Mouse (Mus musculus) MEL (cell line): ENCODE measurements around the gene Nkx2-3.

Experiments used
- CHD1 ChIP-seq: IDR thresholded peaks from 2 replicates; pipeline ENCODE4 v1.6.1; 2012; ENCODE audit warnings: low read depth, mild to moderate bottlenecking, inconsistent platforms, low read length, improper control_type of control experiment
- CTCF ChIP-seq, 3 experiments: IDR thresholded peaks in 2 of 3; conservative IDR thresholded peaks in 1 of 3; 2 replicates each; pipeline ENCODE4 v1.5.1; 2011 to 2012; ENCODE audit warnings: low read length in 3 of 3, low read depth in 2 of 3, mild to moderate bottlenecking in 2 of 3, improper control_type of control experiment in 1 of 3, inconsistent platforms in 1 of 3, mixed read lengths in 1 of 3, moderate library complexity in 1 of 3; ENCODE audit not compliant: control insufficient read depth in 1 of 3, insufficient read depth in 1 of 3, poor library complexity in 1 of 3, severe bottlenecking in 1 of 3
- ETS1 ChIP-seq: IDR thresholded peaks from 2 replicates; pipeline ENCODE4 v1.6.1; 2012; ENCODE audit warnings: low read depth, mild to moderate bottlenecking, inconsistent platforms, low read length, improper control_type of control experiment, moderate library complexity
- GABPA ChIP-seq: IDR thresholded peaks from 2 replicates; pipeline ENCODE4 v1.6.1; 2012; ENCODE audit warnings: low read depth, mild to moderate bottlenecking, inconsistent platforms, low read length, improper control_type of control experiment, moderate library complexity
- GATA1 ChIP-seq: IDR thresholded peaks from 2 replicates; pipeline ENCODE4 v1.6.1; 2011; ENCODE audit warnings: low read depth, low read length, improper control_type of control experiment
- MAX ChIP-seq: IDR thresholded peaks from 2 replicates; pipeline ENCODE4 v1.6.1; 2011; ENCODE audit warnings: low read length, improper control_type of control experiment
- MEF2A ChIP-seq: IDR thresholded peaks from 2 replicates; pipeline ENCODE4 v1.6.1; 2014; ENCODE audit warnings: low read depth, mild to moderate bottlenecking, inconsistent platforms, low read length, improper control_type of control experiment; ENCODE audit not compliant: poor library complexity, insufficient replicate concordance, severe bottlenecking; ENCODE audit errors: extremely low read depth
- NELFE ChIP-seq: IDR thresholded peaks from 2 replicates; pipeline ENCODE4 v1.6.1; 2011; ENCODE audit warnings: low read depth, low read length, improper control_type of control experiment
- NRF1 ChIP-seq: IDR thresholded peaks from 2 replicates; pipeline ENCODE4 v1.6.1; 2014; ENCODE audit warnings: low read depth, mild to moderate bottlenecking, inconsistent platforms, low read length, improper control_type of control experiment, moderate library complexity; ENCODE audit not compliant: poor library complexity, insufficient read depth, severe bottlenecking
- POLR2A ChIP-seq, 2 experiments: IDR thresholded peaks; 2 replicates each; pipeline ENCODE4 v1.6.1; 2011 to 2012; ENCODE audit warnings: low read length in 2 of 2, mild to moderate bottlenecking in 2 of 2, control low read depth in 1 of 2, improper control_type of control experiment in 1 of 2, low read depth in 1 of 2, moderate library complexity in 1 of 2; ENCODE audit not compliant: control insufficient read depth in 1 of 2, insufficient read depth in 1 of 2, poor library complexity in 1 of 2
- SIN3A ChIP-seq: IDR thresholded peaks from 2 replicates; pipeline ENCODE4 v1.6.1; 2012; ENCODE audit warnings: low read length, improper control_type of control experiment, inconsistent platforms
- SMC3 ChIP-seq: IDR thresholded peaks from 2 replicates; pipeline ENCODE4 v1.6.1; 2011; ENCODE audit warnings: low read depth, low read length, improper control_type of control experiment
- USF1 ChIP-seq: IDR thresholded peaks from 2 replicates; pipeline ENCODE4 v1.6.1; 2014; ENCODE audit warnings: low read depth, mild to moderate bottlenecking, inconsistent platforms, low read length, improper control_type of control experiment, moderate library complexity

- TF ChIP-seq CTCF (IDR thresholded peaks at IDR 0.05 in 2 of 3, conservative IDR thresholded peaks at IDR 0.05 in 1 of 3; ENCODE audit: control insufficient read depth in 1 of 3, insufficient read depth in 1 of 3, low read depth in 2 of 3, low read length in 3 of 3, poor library complexity in 1 of 3, severe bottlenecking in 1 of 3) = peak; percentile 51 to 77 (median 72)
- no peak for TF ChIP-seq NRF1
- TF ChIP-seq MAX = no peak
- peak; percentile 69 for TF ChIP-seq SMC3
- TF ChIP-seq GATA1 = no peak
- no peak for TF ChIP-seq SIN3A
- TF ChIP-seq POLR2A (IDR thresholded peaks at IDR 0.05; ENCODE audit: control insufficient read depth in 1 of 2, insufficient read depth in 1 of 2, low read depth in 1 of 2, low read length in 2 of 2, poor library complexity in 1 of 2) = no peak
- no peak for TF ChIP-seq CHD1
- TF ChIP-seq ETS1 = no peak
- TF ChIP-seq GABPA = no peak
- TF ChIP-seq MEF2A = no peak
- no peak for TF ChIP-seq USF1
- TF ChIP-seq NELFE = no peak
Observed at GRCm38 (mm10) chr19:43568298-43568697, 43.8 kb upstream of the Nkx2-3 start.
